Mouse (Mus musculus): ENCODE measurements at regions not wholly inside any gene's neighbourhood (a gene's known extent, or its start where the extent isn't known, plus 50 kb on each side); places are given as distances from the start of the nearest gene placed in this dataset.

DNA sequence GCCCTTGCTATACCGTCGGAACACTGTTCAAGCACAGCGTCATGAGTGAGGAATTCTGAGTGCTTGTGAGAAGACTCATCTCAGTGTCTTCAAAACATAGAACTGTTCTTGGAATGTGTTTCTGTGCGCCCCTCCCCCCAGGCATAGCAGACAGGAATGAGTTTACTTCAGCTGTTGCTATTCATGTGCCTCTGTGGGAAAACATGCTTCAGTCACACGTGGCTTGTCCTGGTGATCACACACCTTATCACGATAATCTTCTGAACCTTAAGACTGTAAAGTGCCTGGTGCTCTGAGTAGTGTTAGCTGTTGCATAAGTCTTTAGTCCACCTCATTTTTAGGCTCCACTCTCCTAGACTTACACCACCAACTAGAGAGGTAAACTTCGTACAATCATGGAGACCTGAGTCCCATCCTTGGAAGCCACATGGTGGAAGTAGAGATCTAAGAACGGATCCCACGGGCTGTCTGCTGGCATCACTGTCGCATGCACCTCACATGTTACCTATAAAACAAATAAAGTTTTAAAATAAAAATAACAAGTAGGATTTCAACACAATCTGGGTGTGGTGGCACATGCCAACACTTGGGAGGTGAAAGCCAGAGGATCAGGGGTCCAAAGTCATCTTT lies 1143.8 kb downstream of the 4930447A16Rik start:
- Histone ChIP-seq H3K27ac (ENCODE audit: poor library complexity, severe bottlenecking) (no peak overlapping the region), H3K4me3 (no peak overlapping the region), H3K9me3 (replicated peaks) (no peaks in the 10 kb centered on the region), H3K4me1 (replicated peaks) (peaks cover 36% of the 10 kb centered on the region), H3K9ac (no peak overlapping the region), H3K36me3 (no peaks in the 10 kb centered on the region), H3K4me2 (no peak overlapping the region), H3K27me3 (replicated peaks) (0 out of 2 replicates have a peak, but pooled peaks cover 5% of the 10 kb centered on the region)
- no peak for ATAC-seq (ENCODE audit: insufficient number of reproducible peaks, low FRiP score)
- 73% methylated on average over 10 of the region's 10 CpGs for WGBS

- H3K9me3 ChIP-seq (replicated peaks), result no peaks in the 10 kb centered on the region
- 0 out of 2 replicates have a peak, but pooled peaks cover 5% of the 10 kb centered on the region for H3K27me3 ChIP-seq (replicated peaks)
- no peak overlapping the region for H3K4me3 ChIP-seq
- H3K4me2 ChIP-seq, result no peak overlapping the region
- no peaks in the 10 kb centered on the region for H3K36me3 ChIP-seq
- H3K9ac ChIP-seq, result no peak overlapping the region
- H3K4me1 ChIP-seq (replicated peaks), result peaks cover 36% of the 10 kb centered on the region
- no peak overlapping the region for H3K27ac ChIP-seq (ENCODE audit: poor library complexity, severe bottlenecking)
- ATAC-seq (ENCODE audit: insufficient number of reproducible peaks, low FRiP score), result no peak
- WGBS, result 83% methylated on average over 8 of the region's 8 CpGs
Measured at GRCm38 (mm10) chr15:38570144-38570543, 1144.8 kb downstream of the 4930447A16Rik start.

DNA sequence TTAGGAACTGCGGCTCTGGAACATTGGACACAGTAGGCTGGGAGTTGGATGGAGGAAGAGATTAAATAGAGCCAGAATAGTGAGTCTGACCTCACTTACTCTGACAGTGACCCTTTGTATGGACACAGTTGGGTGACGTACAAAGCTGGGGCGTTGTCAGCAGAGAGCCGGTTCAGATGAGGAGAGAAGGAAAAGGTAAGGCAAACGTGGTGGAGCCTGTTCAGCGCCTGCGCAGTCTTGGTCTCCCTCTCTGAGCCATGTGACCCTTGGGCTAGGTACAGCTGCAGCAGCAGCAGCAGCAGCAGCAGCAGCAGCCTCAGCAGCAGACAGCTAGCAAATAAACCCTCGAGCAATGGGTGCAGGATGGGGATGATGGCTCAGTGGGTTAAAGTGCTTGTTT lies 1145.4 kb downstream of the 4930447A16Rik start:
- Histone ChIP-seq H3K27me3 (replicated peaks) (0 out of 2 replicates have a peak, but pooled peaks cover 5% of the 10 kb centered on the region), H3K9me3 (replicated peaks) (no peaks in the 10 kb centered on the region), H3K9ac (peak overlapping the region; percentile 42; the same call in 1 of the 2 replicates), H3K27ac (ENCODE audit: poor library complexity, severe bottlenecking) (no peak overlapping the region), H3K4me2 (no peak overlapping the region), H3K4me1 (replicated peaks) (peaks cover 36% of the 10 kb centered on the region), H3K36me3 (no peaks in the 10 kb centered on the region), H3K4me3 (no peak overlapping the region)
- no peak for ATAC-seq (ENCODE audit: insufficient number of reproducible peaks, low FRiP score)
- WGBS, result 40% methylated on average over 8 of the region's 8 CpGs

DNA sequence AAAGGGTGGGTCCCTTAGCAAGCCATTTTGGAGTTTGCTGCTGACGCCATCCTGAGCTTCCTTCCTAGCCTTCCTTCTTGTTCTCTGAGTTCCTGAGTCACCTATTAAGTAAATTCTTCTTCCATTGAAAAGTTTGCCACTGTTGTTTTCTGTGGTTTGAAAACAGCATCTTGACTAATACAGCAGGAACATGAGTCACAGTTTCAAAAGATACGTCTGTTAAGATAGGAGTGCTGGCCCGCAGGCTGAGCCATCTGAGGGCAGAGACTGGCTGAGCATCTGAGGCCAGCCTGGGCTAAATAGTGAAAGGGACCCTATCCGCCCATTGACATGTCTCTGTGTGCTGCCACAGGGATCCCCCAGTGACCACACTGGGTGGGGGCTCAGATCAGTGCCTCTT lies 1147.3 kb downstream of the 4930447A16Rik start:
- no peak for ATAC-seq (ENCODE audit: insufficient number of reproducible peaks, low FRiP score)
- H3K9ac ChIP-seq, result no peak overlapping the region
- no peak overlapping the region for H3K4me2 ChIP-seq
- H3K9me3 ChIP-seq (replicated peaks), result no peaks in the 10 kb centered on the region
- H3K27me3 ChIP-seq (replicated peaks), result 0 out of 2 replicates have a peak, but pooled peaks cover 5% of the 10 kb centered on the region
- WGBS, result 79% methylated on average over 4 of the region's 4 CpGs
- H3K27ac ChIP-seq (ENCODE audit: poor library complexity, severe bottlenecking), result no peak overlapping the region
- H3K4me1 ChIP-seq (replicated peaks), result peaks cover 27% of the 10 kb centered on the region
- H3K36me3 ChIP-seq, result no peaks in the 10 kb centered on the region
- no peak overlapping the region for H3K4me3 ChIP-seq

- 84% methylated on average over 8 of the region's 8 CpGs for WGBS
- no peaks in the 10 kb centered on the region for H3K9me3 ChIP-seq (replicated peaks)
- H3K4me1 ChIP-seq (replicated peaks), result peaks cover 9% of the 10 kb centered on the region
- no peak for ATAC-seq (ENCODE audit: insufficient number of reproducible peaks, low FRiP score)
- H3K27ac ChIP-seq (ENCODE audit: poor library complexity, severe bottlenecking), result no peak overlapping the region
- H3K27me3 ChIP-seq (replicated peaks), result 0 out of 2 replicates have a peak, but pooled peaks cover 5% of the 10 kb centered on the region
- no peak overlapping the region for H3K4me2 ChIP-seq
- no peak overlapping the region for H3K4me3 ChIP-seq
- no peaks in the 10 kb centered on the region for H3K36me3 ChIP-seq
- no peak overlapping the region for H3K9ac ChIP-seq
Measured at GRCm38 (mm10) chr15:38574447-38574846, 1149.1 kb downstream of the 4930447A16Rik start.

GRCm38 (mm10) chr15:38575254-38575653 lies 1149.9 kb downstream of the 4930447A16Rik start:
- H3K4me3 ChIP-seq, result no peak overlapping the region
- 87% methylated on average over 4 of the region's 4 CpGs for WGBS

GRCm38 (mm10) chr15:38577691-38578090 lies 1152.3 kb downstream of the 4930447A16Rik start:
- Histone ChIP-seq H3K9ac (no peak overlapping the region), H3K36me3 (no peaks in the 10 kb centered on the region), H3K4me3 (no peak overlapping the region), H3K27ac (ENCODE audit: poor library complexity, severe bottlenecking) (no peak overlapping the region), H3K4me1 (replicated peaks) (no peaks in the 10 kb centered on the region), H3K4me2 (no peak overlapping the region), H3K9me3 (replicated peaks) (no peaks in the 10 kb centered on the region), H3K27me3 (replicated peaks) (no peaks in the 10 kb centered on the region)
- WGBS, result 88% methylated on average over 4 of the region's 4 CpGs
- no peak for ATAC-seq (ENCODE audit: insufficient number of reproducible peaks, low FRiP score)

More at GRCm38 (mm10) chr15:38575254-38575653, 1149.9 kb downstream of the 4930447A16Rik start:
- no peak overlapping the region for H3K9ac ChIP-seq
- H3K27me3 ChIP-seq (replicated peaks), result 0 out of 2 replicates have a peak, but pooled peaks cover 5% of the 10 kb centered on the region
- H3K4me2 ChIP-seq, result no peak overlapping the region
- peaks cover 6% of the 10 kb centered on the region for H3K4me1 ChIP-seq (replicated peaks)
- no peaks in the 10 kb centered on the region for H3K36me3 ChIP-seq
- no peak for ATAC-seq (ENCODE audit: insufficient number of reproducible peaks, low FRiP score)
- H3K27ac ChIP-seq (ENCODE audit: poor library complexity, severe bottlenecking), result no peak overlapping the region
- H3K9me3 ChIP-seq (replicated peaks), result no peaks in the 10 kb centered on the region

DNA sequence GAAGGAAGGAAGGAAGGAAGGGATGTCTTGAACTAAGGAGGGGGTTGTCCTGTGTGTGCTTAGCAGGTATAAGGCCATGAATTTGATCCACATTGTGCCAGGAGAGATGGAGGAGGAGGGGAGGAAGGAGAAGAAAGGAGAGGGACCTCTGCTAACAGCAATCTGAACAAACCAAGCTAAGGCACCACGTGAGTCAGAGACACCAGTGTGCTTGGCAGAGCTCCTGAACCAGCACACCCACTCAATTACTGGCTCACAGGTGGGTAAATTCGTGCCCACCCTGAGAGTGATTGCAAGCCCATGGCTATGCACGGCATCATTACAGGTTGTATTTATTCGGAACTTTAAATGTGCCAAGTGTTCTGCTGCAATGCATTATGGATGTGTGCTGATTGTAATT lies 1154.1 kb downstream of the 4930447A16Rik start:
- Histone ChIP-seq H3K4me3 (no peak overlapping the region), H3K9me3 (replicated peaks) (no peaks in the 10 kb centered on the region), H3K27ac (ENCODE audit: poor library complexity, severe bottlenecking) (no peak overlapping the region), H3K4me2 (no peak overlapping the region), H3K27me3 (replicated peaks) (no peaks in the 10 kb centered on the region), H3K4me1 (replicated peaks) (no peaks in the 10 kb centered on the region), H3K36me3 (no peaks in the 10 kb centered on the region), H3K9ac (no peak overlapping the region)
- WGBS, result 85% methylated on average over 4 of the region's 4 CpGs
- ATAC-seq (ENCODE audit: insufficient number of reproducible peaks, low FRiP score), result no peak

- no peaks in the 10 kb centered on the region for H3K9me3 ChIP-seq (replicated peaks)
- H3K4me2 ChIP-seq, result no peak overlapping the region
- H3K4me1 ChIP-seq (replicated peaks), result peaks cover 24% of the 10 kb centered on the region
- no peak overlapping the region for H3K4me3 ChIP-seq
- H3K36me3 ChIP-seq, result no peaks in the 10 kb centered on the region
- no peak overlapping the region for H3K9ac ChIP-seq
- no peak for ATAC-seq (ENCODE audit: insufficient number of reproducible peaks, low FRiP score)
- no peak overlapping the region for H3K27ac ChIP-seq (ENCODE audit: poor library complexity, severe bottlenecking)
- 62% methylated on average over 5 of the region's 5 CpGs for WGBS
- peaks cover 6% of the 10 kb centered on the region; the same call in 1 of the 2 replicates for H3K27me3 ChIP-seq (replicated peaks)
Measured at GRCm38 (mm10) chr15:38583500-38583899, 1158.1 kb downstream of the 4930447A16Rik start.

DNA sequence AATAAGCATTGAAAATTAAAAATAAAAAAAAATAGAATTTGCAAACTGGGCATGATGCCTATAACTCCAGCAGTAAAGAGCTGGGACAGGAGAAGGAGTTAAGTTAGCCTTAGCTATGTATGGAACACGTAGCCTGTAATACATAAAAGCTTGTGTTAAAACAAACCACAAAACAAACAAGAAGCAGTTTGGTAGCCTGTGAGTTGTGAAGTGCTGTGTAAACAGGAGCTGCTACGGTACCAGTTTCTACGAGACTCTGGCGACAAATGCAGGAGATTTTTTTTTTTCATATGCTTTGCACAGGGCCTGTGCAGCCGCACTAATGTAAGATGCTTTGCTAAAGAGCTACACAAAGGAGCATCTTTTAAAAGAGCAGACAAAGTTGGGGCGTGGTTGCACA lies 1159.1 kb downstream of the 4930447A16Rik start:
- Histone ChIP-seq H3K36me3 (no peaks in the 10 kb centered on the region), H3K27me3 (replicated peaks) (peaks cover 6% of the 10 kb centered on the region; the same call in 1 of the 2 replicates), H3K4me2 (no peak overlapping the region), H3K27ac (ENCODE audit: poor library complexity, severe bottlenecking) (no peak overlapping the region), H3K4me1 (replicated peaks) (peaks cover 29% of the 10 kb centered on the region), H3K9me3 (replicated peaks) (no peaks in the 10 kb centered on the region), H3K9ac (no peak overlapping the region), H3K4me3 (no peak overlapping the region)
- ATAC-seq (ENCODE audit: insufficient number of reproducible peaks, low FRiP score), result no peak
- WGBS, result 87% methylated on average over 6 of the region's 6 CpGs

GRCm38 (mm10) chr15:38585610-38586009 lies 1160.3 kb downstream of the 4930447A16Rik start:
- H3K4me3 ChIP-seq, result no peak overlapping the region

More at GRCm38 (mm10) chr15:38585610-38586009, 1160.3 kb downstream of the 4930447A16Rik start:
- no peak overlapping the region for H3K4me2 ChIP-seq
- no peak overlapping the region for H3K9ac ChIP-seq
- peaks cover 6% of the 10 kb centered on the region; the same call in 1 of the 2 replicates for H3K27me3 ChIP-seq (replicated peaks)
- H3K36me3 ChIP-seq, result no peaks in the 10 kb centered on the region
- no peak overlapping the region for H3K27ac ChIP-seq (ENCODE audit: poor library complexity, severe bottlenecking)
- WGBS, result 78% methylated on average over 4 of the region's 4 CpGs
- H3K9me3 ChIP-seq (replicated peaks), result no peaks in the 10 kb centered on the region
- no peak for ATAC-seq (ENCODE audit: insufficient number of reproducible peaks, low FRiP score)
- H3K4me1 ChIP-seq (replicated peaks), result peaks cover 29% of the 10 kb centered on the region
